8 mouse cellular contexts compared by ENCODE assay signal in genomic region chr7:117380036-117380417, GRCm38 (mm10). TPM values are rescaled to one million over a fixed set of nuclear protein-coding genes. Genes with fewer than 3 reads are reported as not detected.
DNase-seq lines count a peak whose midpoint lies in the region; ATAC-seq lines count a peak whose summit lies in the region.

No protein-coding gene starts in this region.

- no peaks in the 10 kb centered on the region for H3K9me3 ChIP-seq in megakaryocyte, embryonic 14.5 days
- H3K9me3 ChIP-seq in embryonic facial prominence, embryonic 15.5 days (replicated peaks), result no peaks in the 10 kb centered on the region
- H3K9me3 ChIP-seq in hindbrain, embryonic 14.5 days (ENCODE audit: control insufficient read depth, low read length), result no peaks in the 10 kb centered on the region
- no peaks in the 10 kb centered on the region for H3K9me3 ChIP-seq in neural tube, embryonic 12.5 days

- peaks cover 37% of the 10 kb centered on the region for H3K4me1 ChIP-seq in megakaryocyte, embryonic 14.5 days
- peaks cover 23% of the 10 kb centered on the region for H3K4me1 ChIP-seq in embryonic facial prominence, embryonic 15.5 days
- peaks cover 22% of the 10 kb centered on the region for H3K4me1 ChIP-seq in hindbrain, embryonic 14.5 days (replicated peaks; ENCODE audit: control insufficient read depth, insufficient read depth, low read length)
- peaks cover 13% of the 10 kb centered on the region for H3K4me1 ChIP-seq in neural tube, embryonic 12.5 days

- H3K27me3 ChIP-seq in megakaryocyte, embryonic 14.5 days (replicated peaks), result peaks cover 85% of the 10 kb centered on the region
- H3K27me3 ChIP-seq in embryonic facial prominence, embryonic 15.5 days, result peaks cover 15% of the 10 kb centered on the region
- 0 out of 2 replicates have a peak, but pooled peaks cover 17% of the 10 kb centered on the region for H3K27me3 ChIP-seq in hindbrain, embryonic 14.5 days (ENCODE audit: control insufficient read depth, insufficient read depth, low read length)
- peaks cover 8% of the 10 kb centered on the region; the same call in 1 of the 2 replicates for H3K27me3 ChIP-seq in neural tube, embryonic 12.5 days (replicated peaks)

- 8% methylated on average over 7 of the region's 7 CpGs for WGBS in embryonic facial prominence, embryonic 15.5 days
- WGBS in hindbrain, embryonic 14.5 days, result 9% methylated on average over 7 of the region's 7 CpGs
- WGBS in neural tube, embryonic 12.5 days, result 8% methylated on average over 7 of the region's 7 CpGs

- ATAC-seq in megakaryocyte, adult 5-6 weeks (ENCODE audit: poor library complexity, severe bottlenecking), result no peak
- ATAC-seq in embryonic facial prominence, embryonic 15.5 days (ENCODE audit: insufficient number of reproducible peaks, low FRiP score, low TSS enrichment, low read depth), result no peak
- no peak for ATAC-seq in hindbrain, embryonic 14.5 days (ENCODE audit: low FRiP score)
- ATAC-seq in neural tube, embryonic 12.5 days (ENCODE audit: low FRiP score, low read depth), result 0 out of 2 replicates have a peak, but pooled peaks have one; percentile 3

- no peak for DNase-seq in hindbrain, embryonic 14.5 days (ENCODE audit: low spot score)
- DNase-seq in MN1 (ENCODE audit: low spot score), result no peak
- DNase-seq in left cerebral cortex, adult 18-20 months (ENCODE audit: low spot score in 2 of 2), result no peak
- no peak for DNase-seq in cerebellum, adult 11-12 months

- H3K36me3 ChIP-seq in megakaryocyte, embryonic 14.5 days (replicated peaks; ENCODE audit: low read length), result no peaks in the 10 kb centered on the region
- no peaks in the 10 kb centered on the region for H3K36me3 ChIP-seq in embryonic facial prominence, embryonic 15.5 days
- H3K36me3 ChIP-seq in hindbrain, embryonic 14.5 days (replicated peaks; ENCODE audit: control insufficient read depth, insufficient read depth), result no peaks in the 10 kb centered on the region
- H3K36me3 ChIP-seq in neural tube, embryonic 12.5 days, result no peaks in the 10 kb centered on the region

- H3K4me2 ChIP-seq in embryonic facial prominence, embryonic 15.5 days (replicated peaks), result peak overlapping the region; percentile 88
- peak overlapping the region; percentile 83 for H3K4me2 ChIP-seq in hindbrain, embryonic 14.5 days (replicated peaks)
- peak overlapping the region; percentile 79 for H3K4me2 ChIP-seq in neural tube, embryonic 12.5 days (replicated peaks)

- H3K9ac ChIP-seq in embryonic facial prominence, embryonic 15.5 days, result peak overlapping the region; percentile 74
- H3K9ac ChIP-seq in hindbrain, embryonic 14.5 days, result peak overlapping the region; percentile 84
- no peak overlapping the region for H3K9ac ChIP-seq in neural tube, embryonic 12.5 days

- no peak overlapping the region for H3K27ac ChIP-seq in embryonic facial prominence, embryonic 15.5 days (replicated peaks)
- H3K27ac ChIP-seq in hindbrain, embryonic 14.5 days, result no peak overlapping the region
- H3K27ac ChIP-seq in neural tube, embryonic 12.5 days, result no peak overlapping the region

- H3K4me3 ChIP-seq in megakaryocyte, embryonic 14.5 days (replicated peaks), result peak overlapping the region; percentile 91
- peak overlapping the region; percentile 82 for H3K4me3 ChIP-seq in embryonic facial prominence, embryonic 15.5 days (replicated peaks)
- H3K4me3 ChIP-seq in hindbrain, embryonic 14.5 days (replicated peaks; ENCODE audit: low read length), result peak overlapping the region; percentile 77
- peak overlapping the region; percentile 78 for H3K4me3 ChIP-seq in neural tube, embryonic 12.5 days

RNA-seq across cellular contexts. Expression of gene Xylt1, which starts 0.8 kb away (rescaled TPM):
- 0.38 TPM in 1 of 2 replicates, not detected in the other for polyA plus RNA-seq in megakaryocyte, embryonic 14.5 days (2012; ENCODE audit: insufficient read depth, low replicate concordance)
- total RNA-seq in megakaryocyte, adult 5-6 weeks (2015), result 26.8 and 27.9 TPM in 2 replicates
- total RNA-seq in megakaryocyte, adult 5-6 weeks (2017), result 13.7 and 23.3 TPM in 2 replicates
- 2.3 and 2.7 TPM in 2 replicates for polyA plus RNA-seq in embryonic facial prominence, embryonic 15.5 days (2015; fragmentation: Nextera tagmentation; extraction: Ambion mirVana)
- 4.2 and 4.3 TPM in 2 replicates for polyA plus RNA-seq in hindbrain, embryonic 14.5 days (2014; fragmentation: Nextera tagmentation; extraction: Ambion mirVana)
- polyA plus RNA-seq in neural tube, embryonic 12.5 days (2016; fragmentation: Nextera tagmentation; extraction: Ambion mirVana), result 2.0 and 2.8 TPM in 2 replicates
- 10 to 100 TPM; 45.7 to 48.9 TPM for total RNA-seq in left cerebral cortex, adult 18-20 months (2021)
